Mouse (Mus musculus) heart, adult 2 months (tissue): Measurements from ENCODE around the gene Nt5e.

Source experiments
- CTCF ChIP-seq: fragments of 200-600 bp; IDR thresholded peaks from 2 replicates; pipeline ENCODE4 v1.8.1; 2022; ENCODE audit warnings: antibody characterized with exemption, mild to moderate bottlenecking, moderate library complexity
- POLR2A ChIP-seq: fragments of 200-500 bp; IDR thresholded peaks from 2 replicates; pipeline ENCODE4 v1.6.1; 2011; ENCODE audit warnings: mild to moderate bottlenecking, low read depth, low read length, control low read depth; ENCODE audit not compliant: insufficient read depth

- TF ChIP-seq POLR2A (no peak), CTCF (no peak)
These were observed 2.4 kb upstream of the Nt5e start for GRCm38 (mm10) chr9:88324616-88325015.
